29 mouse cellular contexts compared by ENCODE assay signal in the genomic region with DNA sequence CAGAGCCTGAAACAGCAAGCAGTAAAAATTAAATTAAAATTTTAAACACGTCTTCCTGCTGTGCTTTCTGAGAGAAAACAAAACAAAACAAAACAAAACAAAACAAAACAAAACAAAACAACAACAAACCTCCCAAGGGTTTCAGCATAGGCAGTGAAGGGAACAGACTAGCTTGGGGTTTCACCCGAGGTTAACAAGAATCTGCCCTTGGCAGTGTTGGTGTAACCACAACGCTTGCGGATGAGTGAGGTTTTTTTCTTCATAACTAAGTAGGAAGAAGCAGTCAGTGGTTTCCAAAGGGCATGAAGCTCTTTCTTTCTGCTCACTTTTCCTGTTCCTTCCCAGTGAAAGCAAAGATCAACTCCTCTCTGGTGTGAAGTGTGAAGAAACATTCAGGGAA. TPM values are rescaled to one million over a fixed set of nuclear protein-coding genes. Genes with fewer than 3 reads are reported as not detected.
DNase-seq lines count a peak whose midpoint lies in the region; ATAC-seq lines count a peak whose summit lies in the region.
"Had no signal": no experiment of that assay in that cellular context is flagged by ENCODE, and none has a peak within 500 bp of the region (broad histone marks: within the 10 kb centered on the region; RNA-seq: fewer than 3 reads in every experiment).

No protein-coding gene starts in this region.

- 86% methylated on average over 4 of the region's 4 CpGs for WGBS in forebrain, embryonic 14.5 days

- no peaks in the 10 kb centered on the region for H3K9me3 ChIP-seq in forebrain, embryonic 14.5 days (replicated peaks; ENCODE audit: control insufficient read depth, low read length)
- H3K9me3 ChIP-seq: hindbrain, embryonic 12.5 days; limb, embryonic 13.5 days; lung, embryonic 15.5 days; megakaryocyte, embryonic 14.5 days; midbrain, embryonic 12.5 days; neural tube, embryonic 15.5 days had no signal

- H3K27ac ChIP-seq in forebrain, embryonic 14.5 days (ENCODE audit: low read depth, low read length), result no peak overlapping the region
- H3K27ac ChIP-seq: gastrocnemius, adult 2 months; hindbrain, embryonic 12.5 days; hindbrain, postnatal 0 days; left cerebral cortex, adult 2 months; limb, embryonic 13.5 days; midbrain, embryonic 12.5 days; neural tube, embryonic 15.5 days had no signal

- peaks cover 5% of the 10 kb centered on the region; the same call in 1 of the 2 replicates for H3K4me1 ChIP-seq in forebrain, embryonic 14.5 days (ENCODE audit: control insufficient read depth, insufficient read depth, low read length)
- H3K4me1 ChIP-seq: megakaryocyte, embryonic 14.5 days had no signal

- H3K4me2 ChIP-seq in forebrain, embryonic 14.5 days (ENCODE audit: low read length), result no peak overlapping the region
- H3K4me2 ChIP-seq: hindbrain, embryonic 12.5 days; limb, embryonic 13.5 days; liver, embryonic 11.5 days; lung, embryonic 15.5 days; midbrain, embryonic 12.5 days; neural tube, embryonic 15.5 days had no signal

- H3K4me3 ChIP-seq in forebrain, embryonic 14.5 days (ENCODE audit: low read depth, low read length), result no peak overlapping the region
- H3K4me3 ChIP-seq: gastrocnemius, adult 2 months; hindbrain, embryonic 12.5 days; left cerebral cortex, adult 2 months; limb, embryonic 13.5 days; lung, embryonic 15.5 days; megakaryocyte, embryonic 14.5 days; midbrain, embryonic 12.5 days; neural tube, embryonic 15.5 days had no signal

- no peak for ATAC-seq in forebrain, embryonic 14.5 days
- ATAC-seq: forebrain, embryonic 16.5 days; hindbrain, postnatal 0 days; intestine, embryonic 16.5 days had no signal

- no peak overlapping the region for H3K9ac ChIP-seq in forebrain, embryonic 14.5 days (ENCODE audit: low read length)
- H3K9ac ChIP-seq: hindbrain, embryonic 12.5 days; limb, embryonic 13.5 days; lung, embryonic 15.5 days; midbrain, embryonic 12.5 days; neural tube, embryonic 15.5 days had no signal

- H3K27me3 ChIP-seq in forebrain, embryonic 14.5 days (replicated peaks; ENCODE audit: control insufficient read depth, insufficient read depth, low read length), result peaks cover 4% of the 10 kb centered on the region; the same call in 1 of the 2 replicates
- H3K27me3 ChIP-seq: lung, embryonic 15.5 days had no signal

- DNase-seq in 3T3-L1 (ENCODE audit: low read depth, low spot score) (peak; percentile 6), A20 (ENCODE audit: low read depth, low spot score) (peak; percentile 43)
- DNase-seq in Muller cell, postnatal 12 days (ENCODE audit: inconsistent ontology term), result peak; percentile 50
- DNase-seq in induced T-regulatory cell, adult 2 months (ENCODE audit: low read depth), result peak; percentile 77
- no peak for DNase-seq in layer of hippocampus, adult 18-20 months (ENCODE audit: low spot score in 2 of 2)
- no peak for DNase-seq in layer of hippocampus, adult 9-11 months
- no peak for DNase-seq in forebrain, embryonic 14.5 days (ENCODE audit: low spot score)
- DNase-seq: adrenal gland, adult 8-10 months; cerebellum, adult 11-12 months; cerebellum, postnatal 10 days; gastrocnemius, adult 2 months; heart, postnatal 14 days; kidney, adult 9 months; kidney, postnatal 10 days; lung, postnatal 4 days; right cerebral cortex, postnatal 4 days; thymus, adult 2 months; thymus, postnatal 36 days had no signal

- no peaks in the 10 kb centered on the region for H3K36me3 ChIP-seq in forebrain, embryonic 14.5 days (ENCODE audit: control insufficient read depth, insufficient read depth, low read length)
- H3K36me3 ChIP-seq: hindbrain, embryonic 12.5 days; limb, embryonic 13.5 days; lung, embryonic 15.5 days; midbrain, embryonic 12.5 days; neural tube, embryonic 15.5 days had no signal

RNA-seq across cellular contexts. Expression of gene Cd83, which starts 5.6 kb away (rescaled TPM):
- 10 to 100 TPM; 10.1 to 10.8 TPM for total RNA-seq in layer of hippocampus, adult 18-20 months (2021)
- 9.1 and 9.2 TPM in 2 replicates for polyA plus RNA-seq in forebrain, embryonic 14.5 days (2014; fragmentation: Nextera tagmentation; extraction: Ambion mirVana)

Comparison
In these comparisons a context has a peak if more than half of its experiments do, and no peak if none do; other contexts are left out.
1. DNase-seq: peak in 3T3-L1 (single experiment), A20 (single experiment), Muller cell, postnatal 12 days (single experiment) and induced T-regulatory cell, adult 2 months (single experiment); none in layer of hippocampus, adult 18-20 months (0 of 2), layer of hippocampus, adult 9-11 months (single experiment) and forebrain, embryonic 14.5 days (single experiment).